Mouse (Mus musculus) heart, adult 2 months (tissue): ENCODE data around the gene Acsm4.

Source experiments
- CTCF ChIP-seq: fragments of 200-600 bp; IDR thresholded peaks from 2 replicates; pipeline ENCODE4 v1.8.1; 2022; ENCODE audit warnings: antibody characterized with exemption, mild to moderate bottlenecking, moderate library complexity
- EP300 ChIP-seq: fragments of 200-500 bp; IDR thresholded peaks from 2 replicates; pipeline ENCODE4 v1.6.1; 2011; ENCODE audit warnings: low read depth, low read length, control low read depth; ENCODE audit not compliant: insufficient read depth

GRCm38 (mm10) chr7:119760527-119760951 is 70.7 kb downstream of the Acsm4 start, which contains the start of gene Acsm3:
- TF ChIP-seq EP300 (no peak), CTCF (no peak)
